Mouse (Mus musculus) lung, postnatal 0 days (tissue): ENCODE measurements around the gene Irf2bpl. TPM values are rescaled to one million over a fixed set of nuclear protein-coding genes. Genes with fewer than 3 reads are reported as not detected.

ENCODE experiments used
- ATAC-seq: fragments of 200-750 bp; cut with Nextera tagmentation; 2 replicates; pipeline ENCODE4 v1.8.0; 2017; ENCODE audit warnings: moderate library complexity
- DNase-seq: peaks from one replicate; pipeline ENCODE4 v3.0.0-alpha.2; 2016; ENCODE audit warnings: low spot score
- H3K27ac ChIP-seq: fragments of 300-500 bp; sonication (generic); 2 replicates; pipeline ENCODE4 v1.5.1; 2014; ENCODE audit warnings: antibody characterized with exemption, mild to moderate bottlenecking, low read length, mixed read lengths
- H3K27me3 ChIP-seq: fragments of 300-500 bp; sonication (generic); replicated peaks from 2 replicates; pipeline ENCODE4 v1.6.1; 2014; ENCODE audit warnings: low read length, mixed read lengths; ENCODE audit not compliant: insufficient read depth
- H3K36me3 ChIP-seq: fragments of 300-500 bp; sonication (generic); 2 replicates; pipeline ENCODE4 v1.6.1; 2014; ENCODE audit warnings: low read length, mixed read lengths; ENCODE audit not compliant: insufficient read depth
- H3K4me1 ChIP-seq: fragments of 300-500 bp; sonication (generic); 2 replicates; pipeline ENCODE4 v1.6.1; 2014; ENCODE audit warnings: antibody characterized with exemption, low read depth, low read length, mixed read lengths; ENCODE audit not compliant: insufficient read depth
- H3K4me2 ChIP-seq: fragments of 300-500 bp; sonication (generic); replicated peaks from 2 replicates; pipeline ENCODE4 v1.6.1; 2014; ENCODE audit warnings: low read depth, mild to moderate bottlenecking, low read length, moderate library complexity, mixed read lengths
- H3K4me3 ChIP-seq: fragments of 300-500 bp; sonication (generic); 2 replicates; pipeline ENCODE4 v1.5.1; 2014; ENCODE audit warnings: low read depth, low read length
- H3K9ac ChIP-seq: fragments of 300-500 bp; sonication (generic); replicated peaks from 2 replicates; pipeline ENCODE4 v1.6.1; 2014; ENCODE audit warnings: low read depth, mild to moderate bottlenecking
- H3K9me3 ChIP-seq: fragments of 300-500 bp; sonication (generic); 2 replicates; pipeline ENCODE4 v1.6.1; 2016; ENCODE audit warnings: low read length, mixed read lengths
- CTCF ChIP-seq: IDR thresholded peaks from 2 replicates; pipeline ENCODE4 v1.5.1; 2016; ENCODE audit warnings: antibody characterized with exemption, mild to moderate bottlenecking
- EP300 ChIP-seq: IDR thresholded peaks from 2 replicates; pipeline ENCODE4 v1.6.1; 2016; ENCODE audit warnings: antibody characterized with exemption, mild to moderate bottlenecking, control low read depth
- WGBS: fragments of 180-500 bp; shearing (Covaris S2); extraction: QIAGEN DNeasy Blood & Tissue Kit; methylation state at CpG from one replicate; pipeline ENCODE4 v1.1.7; 2014; 5-methylcytosine and 5-hydroxymethylcytosine counted together
- polyA plus RNA-seq: library from polyadenylated mRNA; unstranded; fragments of >200 nt; fragmentation: Nextera tagmentation; extraction: Ambion mirVana; gene quantifications from 2 replicates; pipeline ENCODE4 v1.2.1, GENCODE M21; 2015

The Irf2bpl gene
- polyA plus RNA-seq, 1 experiment from 2014 or later: 39.5 TPM

GRCm38 (mm10) chr12:86918983-86919722 lies 34.6 kb upstream of the Irf2bpl start:
- ATAC-seq (peak; percentile 68), DNase-seq (peak; percentile 70)
- Histone ChIP-seq H3K36me3 (no peaks in the 10 kb centered on the region), H3K4me2 (no peak overlapping the region), H3K4me3 (no peak overlapping the region), H3K9me3 (no peaks in the 10 kb centered on the region), H3K27me3 (no peaks in the 10 kb centered on the region), H3K4me1 (no peaks in the 10 kb centered on the region; the same call in 1 of the 2 replicates), H3K27ac (peak overlapping the region; percentile 55), H3K9ac (no peak overlapping the region)
- TF ChIP-seq EP300 (no peak), CTCF (no peak)
- WGBS: 62% methylated on average over 17 of the region's 17 CpGs

- ATAC-seq: peak; percentile 63
- no peak for TF ChIP-seq CTCF
- no peak for TF ChIP-seq EP300
- H3K36me3 ChIP-seq: no peaks in the 10 kb centered on the region
- WGBS: 14% methylated on average over 11 of the region's 11 CpGs
- no peaks in the 10 kb centered on the region for H3K9me3 ChIP-seq
- H3K27me3 ChIP-seq: no peaks in the 10 kb centered on the region
- no peak overlapping the region for H3K4me2 ChIP-seq
- DNase-seq: peak; percentile 64
- no peaks in the 10 kb centered on the region; the same call in 1 of the 2 replicates for H3K4me1 ChIP-seq
- H3K27ac ChIP-seq: peak overlapping the region; percentile 55; the same call in 1 of the 2 replicates
- no peak overlapping the region; the same call in 1 of the 2 replicates for H3K9ac ChIP-seq
- H3K4me3 ChIP-seq: no peak overlapping the region
These were observed 33.9 kb upstream of the Irf2bpl start for GRCm38 (mm10) chr12:86918361-86918967.

- Histone ChIP-seq H3K4me3 (no peak overlapping the region), H3K4me1 (peaks cover 4% of the 10 kb centered on the region), H3K9me3 (no peaks in the 10 kb centered on the region), H3K36me3 (no peaks in the 10 kb centered on the region), H3K27me3 (no peaks in the 10 kb centered on the region), H3K4me2 (no peak overlapping the region), H3K9ac (no peak overlapping the region), H3K27ac (no peak overlapping the region)
- ATAC-seq (no peak), DNase-seq (no peak)
- no peak for TF ChIP-seq EP300
- TF ChIP-seq CTCF: no peak
- 80% methylated on average over 7 of the region's 7 CpGs for WGBS
These were observed 32.4 kb upstream of the Irf2bpl start for GRCm38 (mm10) chr12:86916796-86917573.

DNA sequence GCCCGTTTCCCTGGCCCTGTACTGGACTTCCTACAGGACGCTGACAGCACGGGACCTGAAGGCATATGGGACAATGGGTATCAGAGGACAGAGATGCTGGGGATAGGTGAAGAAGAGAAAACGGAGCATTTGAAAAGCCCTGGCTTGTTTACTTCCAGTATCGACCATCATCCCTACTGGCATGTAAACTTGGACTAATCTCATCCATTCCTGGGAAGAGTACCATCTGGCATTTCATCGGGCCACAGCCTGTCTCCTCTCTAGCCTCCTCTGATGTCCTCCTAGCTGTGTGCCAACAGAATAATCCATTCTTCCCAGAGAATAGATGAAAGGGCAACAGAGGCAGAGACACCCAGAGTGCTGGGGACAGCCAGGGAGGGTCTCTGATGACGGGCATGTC lies 31.0 kb upstream of the Irf2bpl start:
- TF ChIP-seq EP300 (no peak), CTCF (no peak)
- Histone ChIP-seq H3K9me3 (no peaks in the 10 kb centered on the region), H3K4me2 (no peak overlapping the region), H3K9ac (no peak overlapping the region), H3K36me3 (no peaks in the 10 kb centered on the region), H3K27me3 (no peaks in the 10 kb centered on the region), H3K4me3 (no peak overlapping the region), H3K27ac (no peak overlapping the region), H3K4me1 (peaks cover 7% of the 10 kb centered on the region)
- WGBS: 65% methylated on average over 7 of the region's 7 CpGs
- no peak for ATAC-seq
- no peak for DNase-seq

- TF ChIP-seq CTCF (no peak), EP300 (no peak)
- Histone ChIP-seq H3K4me3 (no peak overlapping the region), H3K27ac (no peak overlapping the region; the same call in 1 of the 2 replicates), H3K36me3 (no peaks in the 10 kb centered on the region), H3K9me3 (no peaks in the 10 kb centered on the region), H3K9ac (no peak overlapping the region), H3K4me2 (no peak overlapping the region), H3K4me1 (peaks cover 7% of the 10 kb centered on the region), H3K27me3 (no peaks in the 10 kb centered on the region)
- DNase-seq (peak; percentile 52), ATAC-seq (peak; percentile 38; the same call in 1 of the 2 replicates)
- WGBS: 32% methylated on average over 6 of the region's 6 CpGs
These were observed 30.2 kb upstream of the Irf2bpl start for GRCm38 (mm10) chr12:86914756-86915155.

- TF ChIP-seq EP300 (no peak), CTCF (no peak)
- H3K4me3 ChIP-seq: no peak overlapping the region
- H3K9ac ChIP-seq: no peak overlapping the region
These were observed 29.8 kb upstream of the Irf2bpl start for GRCm38 (mm10) chr12:86914351-86914750.

More at GRCm38 (mm10) chr12:86914351-86914750, 29.8 kb upstream of the Irf2bpl start:
- H3K9me3 ChIP-seq: no peaks in the 10 kb centered on the region
- 45% methylated on average over 2 of the region's 2 CpGs for WGBS
- H3K4me1 ChIP-seq: peaks cover 7% of the 10 kb centered on the region
- H3K27me3 ChIP-seq: no peaks in the 10 kb centered on the region
- no peak for DNase-seq
- no peak overlapping the region for H3K4me2 ChIP-seq
- no peaks in the 10 kb centered on the region for H3K36me3 ChIP-seq
- no peak overlapping the region; the same call in 1 of the 2 replicates for H3K27ac ChIP-seq
- no peak for ATAC-seq
